Mouse (Mus musculus) stomach, embryonic 16.5 days (tissue): ENCODE measurements around the gene Epb41l3. TPM values are rescaled to one million over a fixed set of nuclear protein-coding genes. Genes with fewer than 3 reads are reported as not detected.
A peak's percentile ranks its signal among the peaks of the same experiment; 100 is the strongest.

Experiments
- ATAC-seq: fragments of 200-750 bp; cut with Nextera tagmentation; 2 replicates; pipeline ENCODE4 v1.8.0; 2017; ENCODE audit warnings: moderate number of reproducible peaks, moderate TSS enrichment; ENCODE audit not compliant: insufficient read depth, low FRiP score
- H3K27ac ChIP-seq: fragments of 300-500 bp; sonication (generic); 2 replicates; pipeline ENCODE4 v1.5.1; 2014; ENCODE audit warnings: low read length
- H3K27me3 ChIP-seq: fragments of 300-500 bp; sonication (generic); 2 replicates; pipeline ENCODE4 v1.6.1; 2014; ENCODE audit warnings: low read length, control low read depth, mixed read lengths; ENCODE audit not compliant: control insufficient read depth, insufficient read depth
- H3K36me3 ChIP-seq: fragments of 300-500 bp; sonication (generic); 2 replicates; pipeline ENCODE4 v1.6.1; 2014; ENCODE audit warnings: low read length; ENCODE audit not compliant: control insufficient read depth, insufficient read depth
- H3K4me1 ChIP-seq: fragments of 300-500 bp; sonication (generic); 2 replicates; pipeline ENCODE4 v1.6.1; 2014; ENCODE audit warnings: low read length, control low read depth, mixed read lengths; ENCODE audit not compliant: control insufficient read depth, insufficient read depth
- H3K4me2 ChIP-seq: fragments of 300-500 bp; sonication (generic); 2 replicates; pipeline ENCODE4 v1.6.1; 2014; ENCODE audit warnings: low read depth, low read length, mixed read lengths
- H3K4me3 ChIP-seq: fragments of 300-500 bp; sonication (generic); replicated peaks from 2 replicates; pipeline ENCODE4 v1.5.1; 2014; ENCODE audit warnings: mild to moderate bottlenecking, low read length
- H3K9ac ChIP-seq: fragments of 300-500 bp; sonication (generic); 2 replicates; pipeline ENCODE4 v1.6.1; 2014; ENCODE audit warnings: low read length
- H3K9me3 ChIP-seq: fragments of 300-500 bp; sonication (generic); replicated peaks from 2 replicates; pipeline ENCODE4 v1.6.1; 2016; ENCODE audit warnings: low read length, control low read depth; ENCODE audit not compliant: control insufficient read depth
- WGBS: fragments of 180-500 bp; shearing (Covaris S2); extraction: QIAGEN DNeasy Blood & Tissue Kit; methylation state at CpG from one replicate; pipeline ENCODE4 v1.1.7; 2014; 5-methylcytosine and 5-hydroxymethylcytosine counted together
- polyA plus RNA-seq: library from polyadenylated mRNA; unstranded; fragments of >200 nt; fragmentation: Nextera tagmentation; extraction: Ambion mirVana; gene quantifications from 2 replicates; pipeline ENCODE4 v1.2.1, GENCODE M21; 2015

The Epb41l3 gene
- polyA plus RNA-seq, 1 experiment from 2014 or later, result 56.1 TPM

GRCm38 (mm10) chr17:69220849-69221248 lies 145.4 kb downstream of the Epb41l3 start:
- WGBS, result 64% methylated on average over 7 of the region's 7 CpGs
- ATAC-seq, result no peak
- no peak overlapping the region for H3K27ac ChIP-seq

DNA sequence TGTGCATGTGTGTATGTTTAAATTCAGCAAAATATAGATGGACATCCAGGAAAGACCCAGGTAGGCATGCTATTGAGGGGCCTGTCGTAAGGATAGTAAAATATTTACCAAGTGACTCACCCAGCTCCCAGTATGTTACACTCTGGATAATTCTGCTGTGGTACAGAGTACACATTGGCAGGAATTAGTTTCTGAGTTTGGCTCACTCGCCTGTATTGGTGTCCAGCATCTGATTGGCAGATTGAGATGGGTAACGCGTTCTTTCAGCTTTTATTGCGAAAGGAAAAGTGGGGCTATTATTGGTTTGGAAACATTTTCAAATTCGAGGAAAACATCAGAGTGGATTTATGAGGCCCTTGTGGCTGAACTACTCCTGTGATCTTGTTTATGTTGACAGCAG lies 145.9 kb downstream of the Epb41l3 start:
- 56% methylated on average over 6 of the region's 6 CpGs for WGBS
- Histone ChIP-seq H3K4me3 (no peak overlapping the region), H3K27me3 (no peaks in the 10 kb centered on the region)

More at GRCm38 (mm10) chr17:69220849-69221248, 145.4 kb downstream of the Epb41l3 start:
- peaks cover 5% of the 10 kb centered on the region for H3K4me1 ChIP-seq
- H3K36me3 ChIP-seq, result no peaks in the 10 kb centered on the region; the same call in 1 of the 2 replicates
- H3K27me3 ChIP-seq, result no peaks in the 10 kb centered on the region
- H3K9ac ChIP-seq, result no peak overlapping the region
- no peak overlapping the region for H3K4me3 ChIP-seq
- no peak overlapping the region for H3K4me2 ChIP-seq
- H3K9me3 ChIP-seq, result no peaks in the 10 kb centered on the region

GRCm38 (mm10) chr17:69221966-69222692 lies 146.6 kb downstream of the Epb41l3 start:
- H3K36me3 ChIP-seq, result no peaks in the 10 kb centered on the region; the same call in 1 of the 2 replicates
- ATAC-seq, result no peak
- WGBS, result 31% methylated on average over 10 of the region's 10 CpGs
- no peaks in the 10 kb centered on the region for H3K27me3 ChIP-seq
- H3K9ac ChIP-seq, result no peak overlapping the region
- no peak overlapping the region for H3K4me2 ChIP-seq
- H3K9me3 ChIP-seq, result no peaks in the 10 kb centered on the region
- peaks cover 11% of the 10 kb centered on the region for H3K4me1 ChIP-seq
- no peak overlapping the region for H3K4me3 ChIP-seq
- no peak overlapping the region for H3K27ac ChIP-seq

More for the DNA sequence above, 145.9 kb downstream of the Epb41l3 start:
- Histone ChIP-seq H3K4me2 (no peak overlapping the region), H3K9me3 (no peaks in the 10 kb centered on the region), H3K4me1 (peaks cover 5% of the 10 kb centered on the region), H3K36me3 (no peaks in the 10 kb centered on the region; the same call in 1 of the 2 replicates), H3K9ac (no peak overlapping the region), H3K27ac (no peak overlapping the region)
- peak; percentile 62; the same call in 1 of the 2 replicates for ATAC-seq

DNA sequence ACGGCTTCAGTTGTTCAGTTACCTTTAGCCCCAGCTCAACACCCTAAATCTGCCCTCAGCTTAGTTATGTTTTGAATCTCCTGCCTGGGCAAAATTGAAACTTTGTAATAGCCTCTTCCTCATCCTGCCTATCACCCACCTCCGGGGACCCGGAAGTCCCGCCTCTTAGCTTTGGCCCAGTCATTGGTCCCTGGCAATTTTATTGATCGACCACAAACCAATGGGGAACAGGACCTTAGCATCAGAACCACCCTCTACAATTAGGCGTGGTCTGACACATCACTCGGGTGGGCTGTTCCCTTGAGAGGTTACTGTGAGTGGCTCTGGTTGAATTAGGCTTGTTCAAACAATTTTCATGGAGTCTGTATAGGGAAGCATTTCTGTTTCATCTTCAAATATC lies 150.5 kb downstream of the Epb41l3 start:
- WGBS, result 91% methylated on average over 7 of the region's 7 CpGs

GRCm38 (mm10) chr17:69227426-69228014 lies 152.0 kb downstream of the Epb41l3 start:
- Histone ChIP-seq H3K27ac (no peak overlapping the region), H3K36me3 (no peaks in the 10 kb centered on the region; the same call in 1 of the 2 replicates), H3K9ac (no peak overlapping the region), H3K27me3 (no peaks in the 10 kb centered on the region), H3K9me3 (no peaks in the 10 kb centered on the region), H3K4me2 (no peak overlapping the region), H3K4me3 (no peak overlapping the region), H3K4me1 (peaks cover 11% of the 10 kb centered on the region; the same call in 1 of the 2 replicates)
- WGBS, result 35% methylated on average over 9 of the region's 9 CpGs
- no peak for ATAC-seq

More for the DNA sequence above, 150.5 kb downstream of the Epb41l3 start:
- no peak overlapping the region for H3K4me3 ChIP-seq
- H3K9ac ChIP-seq, result no peak overlapping the region
- no peak overlapping the region for H3K4me2 ChIP-seq
- H3K4me1 ChIP-seq, result peaks cover 17% of the 10 kb centered on the region
- no peaks in the 10 kb centered on the region; the same call in 1 of the 2 replicates for H3K36me3 ChIP-seq
- no peaks in the 10 kb centered on the region for H3K9me3 ChIP-seq
- no peak for ATAC-seq
- H3K27ac ChIP-seq, result no peak overlapping the region
- H3K27me3 ChIP-seq, result no peaks in the 10 kb centered on the region

DNA sequence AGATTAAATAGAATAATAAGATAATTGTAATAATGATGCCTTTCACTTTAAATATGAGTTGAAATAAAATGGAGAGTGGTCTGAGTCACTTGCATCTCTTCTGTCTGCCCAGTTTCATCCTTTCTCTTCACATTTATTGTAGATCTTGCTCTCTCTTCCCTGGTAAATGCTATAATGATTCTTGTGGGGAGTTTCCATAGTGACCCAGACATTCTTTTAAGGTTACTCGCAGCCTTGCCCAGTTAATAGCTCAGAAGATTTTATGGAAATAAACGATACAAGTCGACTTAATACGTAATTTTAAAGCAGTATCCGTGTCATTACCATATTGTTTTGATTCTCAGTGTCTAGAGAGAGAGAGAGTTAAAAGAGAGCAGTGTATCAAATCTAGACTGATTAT lies 154.0 kb downstream of the Epb41l3 start:
- ATAC-seq, result no peak
- Histone ChIP-seq H3K27me3 (no peaks in the 10 kb centered on the region), H3K4me1 (peaks cover 11% of the 10 kb centered on the region; the same call in 1 of the 2 replicates), H3K36me3 (no peaks in the 10 kb centered on the region), H3K4me3 (no peak overlapping the region), H3K9me3 (no peaks in the 10 kb centered on the region), H3K27ac (no peak overlapping the region), H3K4me2 (no peak overlapping the region), H3K9ac (no peak overlapping the region)
- WGBS, result 68% methylated on average over 5 of the region's 5 CpGs

DNA sequence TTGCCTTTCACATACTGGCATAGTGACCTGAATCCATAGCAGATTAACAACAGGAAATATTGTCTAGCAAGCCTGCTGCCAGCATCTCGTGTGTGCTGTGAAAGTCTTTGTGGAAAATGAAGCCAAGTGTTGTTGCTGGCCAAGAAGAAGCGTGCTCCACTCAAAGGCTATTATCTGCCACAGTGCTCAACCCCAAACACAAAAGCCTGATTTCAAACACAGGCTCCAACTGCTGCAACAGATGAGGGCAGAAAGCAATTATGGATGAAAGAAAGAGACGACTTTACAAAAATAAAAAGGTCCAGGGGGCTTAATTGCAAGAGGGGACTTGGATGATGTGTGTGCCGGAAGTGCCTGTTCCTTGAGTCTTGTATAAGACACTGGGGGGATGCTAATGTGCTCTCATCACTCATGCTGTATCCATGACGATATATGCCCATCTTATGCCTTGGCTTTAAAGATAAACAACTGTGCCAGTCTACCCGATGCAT lies 154.7 kb downstream of the Epb41l3 start:
- no peak for ATAC-seq

DNA sequence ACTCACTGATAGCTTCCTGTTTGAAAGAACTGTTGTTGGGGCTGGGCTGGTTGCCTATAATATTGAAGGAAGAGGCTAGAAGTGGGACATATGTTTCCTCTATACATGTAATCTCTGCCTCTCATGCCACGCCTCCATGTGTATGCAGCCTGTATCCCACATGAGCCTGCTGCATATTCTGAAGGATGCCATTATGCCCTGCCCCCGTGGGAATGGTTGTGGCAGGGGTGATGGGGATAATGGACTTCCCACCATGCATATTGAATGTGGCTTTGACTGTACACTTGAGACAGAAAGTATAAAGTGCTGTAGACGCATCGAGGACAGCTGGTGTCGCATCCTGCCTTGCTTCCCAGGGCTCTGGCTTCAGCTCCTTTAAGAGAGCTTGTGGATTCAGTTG lies 155.9 kb downstream of the Epb41l3 start:
- Histone ChIP-seq H3K4me3 (no peak overlapping the region), H3K4me2 (no peak overlapping the region), H3K27me3 (no peaks in the 10 kb centered on the region), H3K27ac (no peak overlapping the region), H3K9ac (no peak overlapping the region), H3K4me1 (peaks cover 11% of the 10 kb centered on the region; the same call in 1 of the 2 replicates), H3K36me3 (no peaks in the 10 kb centered on the region), H3K9me3 (no peaks in the 10 kb centered on the region)
- 84% methylated on average over 5 of the region's 5 CpGs for WGBS
- no peak for ATAC-seq

More for the DNA sequence above, 154.7 kb downstream of the Epb41l3 start:
- Histone ChIP-seq H3K27ac (no peak overlapping the region), H3K36me3 (no peaks in the 10 kb centered on the region), H3K4me1 (peaks cover 11% of the 10 kb centered on the region; the same call in 1 of the 2 replicates), H3K4me3 (no peak overlapping the region), H3K27me3 (no peaks in the 10 kb centered on the region), H3K9me3 (no peaks in the 10 kb centered on the region), H3K4me2 (no peak overlapping the region), H3K9ac (no peak overlapping the region)
- 59% methylated on average over 6 of the region's 6 CpGs for WGBS

GRCm38 (mm10) chr17:69237172-69237571 lies 161.7 kb downstream of the Epb41l3 start:
- Histone ChIP-seq H3K9me3 (no peaks in the 10 kb centered on the region), H3K27me3 (no peaks in the 10 kb centered on the region), H3K36me3 (no peaks in the 10 kb centered on the region), H3K4me2 (no peak overlapping the region), H3K9ac (no peak overlapping the region), H3K4me3 (no peak overlapping the region), H3K27ac (no peak overlapping the region), H3K4me1 (no peaks in the 10 kb centered on the region)
- 97% methylated on average over 3 of the region's 3 CpGs for WGBS
- ATAC-seq, result no peak
